Mouse (Mus musculus): ENCODE measurements around the gene Lypd6. TPM values are rescaled to one million over a fixed set of nuclear protein-coding genes. Genes with fewer than 3 reads are reported as not detected.

Lypd6 gene
- polyA plus RNA-seq, 1 experiment = not detected

DNA sequence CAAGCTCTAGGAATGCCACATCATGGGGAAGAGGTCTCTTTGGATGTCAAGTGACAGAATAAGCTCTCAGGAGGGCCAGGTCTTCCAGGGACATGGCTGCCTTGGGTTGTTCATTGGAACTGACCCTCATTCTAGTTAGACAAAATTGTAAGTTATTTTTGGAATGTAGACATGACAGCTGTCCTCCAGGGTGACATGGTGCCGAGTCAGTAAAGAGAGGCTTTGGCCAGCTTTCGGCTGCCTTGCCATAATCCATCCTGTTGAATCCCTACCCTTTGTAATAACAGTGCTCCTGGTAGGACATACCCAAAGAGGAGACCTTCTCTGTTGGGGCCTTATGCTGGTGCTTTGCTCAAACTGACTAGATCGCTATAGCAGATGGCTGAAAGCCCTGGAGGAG lies 39.8 kb downstream of the Lypd6 start:
- peaks cover 38% of the 10 kb centered on the region for H3K4me1 ChIP-seq
- H3K9me3 ChIP-seq = no peaks in the 10 kb centered on the region
- TF ChIP-seq FLI1 (IDR thresholded peaks at IDR 0.05; ENCODE audit: low read length) (no peak), GATA1 (IDR thresholded peaks at IDR 0.05; ENCODE audit: borderline replicate concordance, low read length) (no peak)
- H3K4me3 ChIP-seq (replicated peaks) = no peak overlapping the region
- no peaks in the 10 kb centered on the region for H3K36me3 ChIP-seq (replicated peaks; ENCODE audit: low read length)
- peaks cover 3% of the 10 kb centered on the region for H3K27me3 ChIP-seq (replicated peaks)

DNA sequence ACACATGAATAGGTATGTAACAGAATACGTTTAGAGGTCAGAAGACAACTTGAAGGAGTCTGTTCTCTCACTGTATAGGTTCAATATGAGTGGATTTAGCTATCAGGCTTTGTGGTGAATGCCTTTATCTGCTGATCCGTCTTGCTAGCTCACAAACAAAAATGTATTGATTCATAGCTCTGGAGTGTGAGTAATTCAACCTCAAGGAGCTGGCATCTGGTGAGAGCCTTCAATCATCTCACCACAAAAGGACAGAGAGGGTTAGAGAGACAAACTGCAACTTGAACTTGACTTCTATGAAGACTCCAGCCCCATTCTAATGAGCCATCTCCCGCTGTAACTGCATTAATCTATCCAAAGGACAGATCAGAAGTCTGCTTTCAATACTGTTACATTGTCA lies 40.6 kb downstream of the Lypd6 start:
- H3K4me1 ChIP-seq = peaks cover 38% of the 10 kb centered on the region
- peaks cover 3% of the 10 kb centered on the region for H3K27me3 ChIP-seq (replicated peaks)
- H3K36me3 ChIP-seq (replicated peaks; ENCODE audit: low read length) = no peaks in the 10 kb centered on the region
- H3K9me3 ChIP-seq = no peaks in the 10 kb centered on the region
- TF ChIP-seq FLI1 (IDR thresholded peaks at IDR 0.05; ENCODE audit: low read length) (no peak), GATA1 (IDR thresholded peaks at IDR 0.05; ENCODE audit: borderline replicate concordance, low read length) (no peak)
- no peak overlapping the region for H3K4me3 ChIP-seq (replicated peaks)

DNA sequence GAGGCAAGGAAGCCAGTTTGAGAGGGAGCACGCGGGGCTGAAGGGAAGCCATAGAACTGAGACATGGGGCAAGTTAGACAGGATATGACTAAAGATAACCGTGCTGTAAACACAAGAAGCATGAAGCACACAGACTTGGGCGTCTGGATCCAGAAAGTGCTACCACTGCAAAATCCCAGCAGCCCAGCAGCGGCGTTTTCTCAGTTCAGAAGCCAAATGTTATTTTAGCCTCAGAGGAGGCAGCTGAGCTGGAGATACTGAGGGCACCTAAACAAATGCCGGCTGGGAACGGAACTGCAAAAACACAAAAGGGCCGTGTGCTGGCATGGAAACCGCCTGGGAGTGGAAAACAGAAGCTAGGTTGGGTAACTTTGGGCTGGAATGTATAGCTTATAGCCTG lies 43.9 kb downstream of the Lypd6 start:
- H3K4me3 ChIP-seq (replicated peaks) = no peak overlapping the region
- no peaks in the 10 kb centered on the region for H3K36me3 ChIP-seq (replicated peaks; ENCODE audit: low read length)
- peaks cover 3% of the 10 kb centered on the region for H3K27me3 ChIP-seq (replicated peaks)
- peaks cover 37% of the 10 kb centered on the region for H3K4me1 ChIP-seq
- no peaks in the 10 kb centered on the region for H3K9me3 ChIP-seq
- TF ChIP-seq GATA1 (IDR thresholded peaks at IDR 0.05; ENCODE audit: borderline replicate concordance, low read length) (no peak), FLI1 (IDR thresholded peaks at IDR 0.05; ENCODE audit: low read length) (no peak)

DNA sequence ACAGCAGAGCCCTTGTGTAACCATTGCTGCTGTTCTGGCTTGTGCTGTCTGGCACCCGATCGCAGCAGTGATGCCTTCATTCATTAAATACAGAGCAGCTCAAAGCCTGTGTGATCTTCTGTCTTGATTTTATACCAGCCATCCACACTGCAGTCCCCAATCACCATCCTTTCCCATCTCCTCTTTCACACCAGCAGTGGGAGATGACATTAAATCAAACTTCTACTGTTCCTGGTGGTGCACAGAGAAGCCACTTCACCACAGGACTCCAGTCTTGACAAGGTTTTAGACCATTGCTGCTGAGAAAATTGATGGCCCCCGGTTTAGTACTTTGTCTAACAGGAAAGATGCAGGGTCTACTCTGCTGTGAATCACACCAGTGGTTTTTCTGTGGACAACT lies 44.9 kb downstream of the Lypd6 start:
- Histone ChIP-seq H3K9me3 (no peaks in the 10 kb centered on the region), H3K4me3 (replicated peaks) (no peak overlapping the region)
- no peak for TF ChIP-seq FLI1 (IDR thresholded peaks at IDR 0.05; ENCODE audit: low read length)
- TF ChIP-seq GATA1 (IDR thresholded peaks at IDR 0.05; ENCODE audit: borderline replicate concordance, low read length) = no peak

DNA sequence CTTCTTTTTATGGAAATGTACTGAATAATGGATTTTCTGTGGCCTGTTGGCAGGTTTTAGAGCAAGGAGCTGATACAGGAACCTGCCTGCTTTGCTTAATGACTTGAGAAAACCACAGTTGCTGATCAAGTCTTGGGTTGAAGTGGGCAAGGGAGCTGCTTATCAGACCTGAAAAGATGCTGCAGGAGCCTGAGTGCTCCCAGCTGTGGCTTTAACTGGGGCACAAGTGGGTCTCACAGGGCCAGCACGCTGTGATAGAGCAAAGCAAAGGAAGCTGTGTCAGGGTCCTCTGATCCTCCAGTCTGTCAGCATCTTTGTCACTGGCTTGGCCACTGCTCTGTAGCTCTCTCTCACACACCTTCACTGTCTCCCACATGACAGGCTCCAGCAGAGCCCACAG lies 45.4 kb downstream of the Lypd6 start:
- TF ChIP-seq FLI1 (IDR thresholded peaks at IDR 0.05; ENCODE audit: low read length) (no peak), GATA1 (IDR thresholded peaks at IDR 0.05; ENCODE audit: borderline replicate concordance, low read length) (no peak)
- Histone ChIP-seq H3K4me3 (replicated peaks) (no peak overlapping the region), H3K36me3 (replicated peaks; ENCODE audit: low read length) (no peaks in the 10 kb centered on the region), H3K27me3 (replicated peaks) (peaks cover 3% of the 10 kb centered on the region), H3K4me1 (peaks cover 29% of the 10 kb centered on the region), H3K9me3 (no peaks in the 10 kb centered on the region)

More for the DNA sequence above, 44.9 kb downstream of the Lypd6 start:
- peaks cover 30% of the 10 kb centered on the region for H3K4me1 ChIP-seq
- no peaks in the 10 kb centered on the region for H3K36me3 ChIP-seq (replicated peaks; ENCODE audit: low read length)
- peaks cover 3% of the 10 kb centered on the region for H3K27me3 ChIP-seq (replicated peaks)

DNA sequence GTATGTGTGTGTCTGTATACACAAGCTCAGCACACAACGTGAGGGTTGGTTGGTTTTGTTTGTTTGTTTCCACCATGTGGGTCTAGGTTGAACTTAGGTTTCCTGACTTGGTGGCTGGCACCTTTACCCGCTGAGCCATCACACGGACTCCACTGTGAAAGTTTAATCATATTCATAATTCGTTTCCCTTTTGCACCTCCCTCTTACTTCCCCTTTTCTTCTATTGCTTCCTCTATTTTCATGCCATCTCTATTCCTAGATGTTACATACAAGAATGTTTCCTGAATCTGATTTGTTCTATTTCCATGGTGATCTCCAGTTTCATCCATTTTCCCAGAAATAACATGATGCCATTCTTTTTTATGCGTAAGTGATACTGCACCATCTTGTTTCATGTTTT lies 46.2 kb downstream of the Lypd6 start:
- peaks cover 29% of the 10 kb centered on the region for H3K4me1 ChIP-seq
- TF ChIP-seq FLI1 (IDR thresholded peaks at IDR 0.05; ENCODE audit: low read length) = no peak
- TF ChIP-seq GATA1 (IDR thresholded peaks at IDR 0.05; ENCODE audit: borderline replicate concordance, low read length) = no peak
- no peaks in the 10 kb centered on the region for H3K36me3 ChIP-seq (replicated peaks; ENCODE audit: low read length)
- H3K27me3 ChIP-seq (replicated peaks) = peaks cover 3% of the 10 kb centered on the region
- H3K4me3 ChIP-seq (replicated peaks) = no peak overlapping the region
- H3K9me3 ChIP-seq = no peaks in the 10 kb centered on the region

DNA sequence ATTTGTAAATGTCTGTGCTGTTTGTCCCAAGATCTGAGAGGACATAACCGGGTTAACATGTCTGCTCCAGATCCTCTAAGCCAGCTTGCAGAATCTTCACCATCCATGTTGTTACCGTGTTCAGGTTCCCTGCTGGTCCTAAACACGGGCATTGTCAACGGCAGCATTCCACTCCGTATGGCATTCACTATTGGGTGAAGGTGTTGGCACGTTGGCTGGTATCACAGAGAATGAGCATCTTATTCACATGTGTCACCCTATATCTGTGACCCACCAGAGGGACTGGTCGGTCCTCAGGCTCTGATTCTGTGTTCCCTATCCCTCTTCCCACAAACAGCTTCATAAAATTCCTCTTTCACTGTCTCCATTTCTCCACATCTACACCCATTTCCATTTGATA lies 52.9 kb downstream of the Lypd6 start:
- TF ChIP-seq FLI1 (IDR thresholded peaks at IDR 0.05; ENCODE audit: low read length) = no peak
- no peak for TF ChIP-seq GATA1 (IDR thresholded peaks at IDR 0.05; ENCODE audit: borderline replicate concordance, low read length)
- Histone ChIP-seq H3K36me3 (replicated peaks; ENCODE audit: low read length) (no peaks in the 10 kb centered on the region), H3K9me3 (0 out of 2 replicates have a peak, but pooled peaks cover 6% of the 10 kb centered on the region), H3K4me1 (no peaks in the 10 kb centered on the region), H3K4me3 (replicated peaks) (peak overlapping the region; percentile 21), H3K27me3 (replicated peaks) (peaks cover 7% of the 10 kb centered on the region)

DNA sequence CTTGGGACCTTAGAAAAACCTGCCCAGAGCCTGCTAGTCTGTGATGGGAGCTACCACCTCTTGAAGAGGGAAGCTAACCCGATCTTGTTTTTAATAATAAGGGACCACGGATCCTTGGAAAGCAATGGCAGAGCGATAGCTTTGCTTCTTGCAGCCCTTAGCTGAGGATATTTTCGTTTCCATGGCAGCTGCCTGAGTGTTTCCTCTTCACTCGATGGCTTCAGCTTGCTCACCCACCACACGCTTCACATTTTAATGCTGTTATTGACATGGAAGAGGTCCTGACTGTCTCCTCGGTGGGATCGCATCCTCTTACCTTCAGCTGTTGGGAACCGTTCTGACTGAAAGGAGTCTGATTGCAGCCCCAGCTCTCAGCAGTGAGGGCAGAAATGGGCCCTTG lies 54.6 kb downstream of the Lypd6 start:
- Histone ChIP-seq H3K9me3 (peaks cover 9% of the 10 kb centered on the region; the same call in 1 of the 2 replicates), H3K36me3 (replicated peaks; ENCODE audit: low read length) (no peaks in the 10 kb centered on the region), H3K27me3 (replicated peaks) (peaks cover 7% of the 10 kb centered on the region), H3K4me1 (no peaks in the 10 kb centered on the region), H3K4me3 (replicated peaks) (no peak overlapping the region)
- no peak for TF ChIP-seq FLI1 (IDR thresholded peaks at IDR 0.05; ENCODE audit: low read length)

DNA sequence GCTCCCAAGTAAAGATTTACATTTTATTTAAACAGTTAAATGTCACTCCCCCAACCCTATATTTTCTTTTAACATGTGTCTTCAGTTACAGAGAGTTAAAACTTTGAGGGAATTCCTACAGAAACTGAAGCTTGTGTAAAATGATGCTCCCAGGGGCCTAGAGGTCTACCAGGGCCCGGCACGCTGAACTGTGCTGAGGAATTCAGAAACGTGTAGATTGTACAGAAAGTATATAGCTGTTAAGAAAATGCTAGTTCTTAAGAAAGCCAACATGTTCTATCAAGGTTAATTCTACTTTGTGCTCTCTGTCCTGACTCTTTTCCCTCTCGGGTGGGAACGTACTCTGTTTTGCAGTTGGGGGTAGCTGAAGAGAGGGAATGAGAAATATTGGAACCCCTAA lies 57.1 kb downstream of the Lypd6 start:
- H3K36me3 ChIP-seq (replicated peaks; ENCODE audit: low read length) = no peaks in the 10 kb centered on the region
- H3K4me1 ChIP-seq = no peaks in the 10 kb centered on the region
- H3K27me3 ChIP-seq (replicated peaks) = peaks cover 7% of the 10 kb centered on the region
- H3K4me3 ChIP-seq (replicated peaks) = no peak overlapping the region
- peaks cover 9% of the 10 kb centered on the region; the same call in 1 of the 2 replicates for H3K9me3 ChIP-seq
- TF ChIP-seq FLI1 (IDR thresholded peaks at IDR 0.05; ENCODE audit: low read length) = no peak
- TF ChIP-seq GATA1 (IDR thresholded peaks at IDR 0.05; ENCODE audit: borderline replicate concordance, low read length) = no peak

DNA sequence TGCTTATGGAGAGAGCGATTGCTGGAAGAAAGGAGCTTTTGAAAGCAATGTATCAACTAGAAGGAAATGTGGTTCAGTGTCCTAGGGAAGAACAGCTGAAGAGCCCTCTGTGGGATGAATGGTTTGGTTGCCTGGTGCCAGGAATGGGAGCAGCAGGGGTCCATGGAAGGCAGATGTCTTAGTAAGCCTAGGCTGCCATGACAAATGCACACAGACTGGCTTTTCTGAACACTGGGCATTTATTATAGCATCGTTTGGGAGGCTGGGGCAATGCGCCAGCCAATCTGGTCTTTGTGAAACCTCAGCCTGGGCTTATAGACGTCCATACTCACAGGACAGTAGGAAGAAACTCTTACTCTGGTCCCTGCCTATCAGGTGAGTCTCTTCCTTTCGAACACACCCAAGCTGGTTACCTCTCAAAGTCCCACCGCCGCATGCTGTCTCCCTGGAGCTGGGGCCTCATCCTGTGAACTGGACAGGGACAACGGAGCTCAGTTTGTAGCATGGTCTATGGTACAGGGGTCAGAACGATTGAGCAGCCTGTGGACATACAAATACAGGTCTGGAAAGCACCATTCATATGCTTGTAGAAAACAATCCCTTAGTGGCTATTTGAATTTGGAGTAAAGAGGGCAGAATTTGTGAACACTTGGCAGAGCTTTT lies 61.4 kb downstream of the Lypd6 start:
- no peak overlapping the region for H3K4me3 ChIP-seq (replicated peaks)
- TF ChIP-seq FLI1 (IDR thresholded peaks at IDR 0.05; ENCODE audit: low read length) (no peak), GATA1 (IDR thresholded peaks at IDR 0.05; ENCODE audit: borderline replicate concordance, low read length) (no peak)
- no peaks in the 10 kb centered on the region for H3K36me3 ChIP-seq (replicated peaks; ENCODE audit: low read length)
- no peaks in the 10 kb centered on the region for H3K27me3 ChIP-seq (replicated peaks)
- peaks cover 2% of the 10 kb centered on the region; the same call in 1 of the 2 replicates for H3K9me3 ChIP-seq
- no peaks in the 10 kb centered on the region for H3K4me1 ChIP-seq

All from megakaryocyte, embryonic 14.5 days (primary cell).